Mouse (Mus musculus): ENCODE data around the gene Gm45711.
"Not testable (repeated sequence)": the region's sequence is repeated elsewhere in the genome, so short reads cannot be mapped to it uniquely, and the experiment has no call there.

DNA sequence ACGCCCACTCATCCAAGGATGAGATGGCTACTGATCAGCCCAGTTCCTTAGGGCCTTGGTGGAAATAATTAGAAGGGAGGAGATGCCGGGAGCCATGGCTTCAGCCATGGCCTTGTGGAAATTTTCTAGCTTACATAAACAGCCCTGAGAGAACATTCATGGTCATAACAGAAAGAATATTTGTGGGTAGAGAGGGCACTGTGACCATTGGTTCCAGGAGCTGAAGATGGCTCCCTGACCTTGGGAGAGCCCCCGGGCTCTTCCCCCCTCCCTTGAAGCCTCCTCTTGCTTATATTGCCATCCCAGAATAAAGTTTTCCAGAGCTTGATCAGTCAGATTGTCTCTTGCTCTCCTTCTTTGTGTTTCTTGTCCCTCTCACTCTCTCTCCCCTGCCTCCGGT, 7.3 kb downstream of the Gm45711 start:
- TF ChIP-seq POLR2A (IDR thresholded peaks at IDR 0.05; ENCODE audit: borderline replicate concordance, control insufficient read depth, low read depth, low read length); CTCF (IDR thresholded peaks at IDR 0.05; ENCODE audit: control insufficient read depth, insufficient read depth, low read length): not testable (repeated sequence)
